Mouse (Mus musculus) leukemia stem cell, adult 10-12 weeks (primary cell): ENCODE measurements around the gene Vmn1r180. TPM values are rescaled to one million over a fixed set of nuclear protein-coding genes. Genes with fewer than 3 reads are reported as not detected.

Experiments
- polyA plus RNA-seq: library from polyadenylated mRNA; stranded (reverse); fragments of >175 nt; gene quantifications from 2 replicates; pipeline ENCODE4 v1.2.3, GENCODE M21; 2012; ENCODE audit warnings: low replicate concordance

Gene Vmn1r180
- not detected in 2 replicates for polyA plus RNA-seq

DNA sequence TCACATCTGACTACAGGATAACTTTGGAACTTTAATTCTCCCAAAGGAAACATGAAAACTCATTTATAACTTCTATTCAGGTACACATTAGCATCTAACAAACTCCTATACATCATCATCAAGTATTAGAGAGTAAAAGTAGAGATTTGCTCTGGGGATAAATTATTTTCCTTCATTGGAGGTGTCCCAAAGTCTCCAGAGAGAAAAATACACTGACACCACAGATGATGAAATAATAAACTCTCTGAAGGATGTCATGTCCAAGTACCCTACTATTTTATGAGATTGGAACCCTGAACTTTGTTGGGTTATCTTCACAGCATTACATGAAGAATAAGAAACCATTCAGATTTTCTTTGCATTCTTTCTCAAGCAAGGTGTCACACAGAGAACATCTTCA lies at the start of gene Vmn1r180:
TSS of gene Vmn1r180 (plus strand) at position 301 of the 400 bp plus-strand sequence.

GRCm38 (mm10) chr7:23926678-23927077 lies 23.8 kb upstream of the Vmn1r180 start, which contains the start of gene Vmn1r179:
Gene Vmn1r179 (plus strand): TSS chr7:23926978.

GRCm38 (mm10) chr7:23974315-23974714 lies 23.9 kb downstream of the Vmn1r180 start, which contains the start of gene Vmn1r181:
Gene Vmn1r181 (plus strand): TSS chr7:23974615.

GRCm38 (mm10) chr7:24001391-24001790 lies 51.0 kb downstream of the Vmn1r180 start, which contains the start of gene V1rd19:
Gene V1rd19 (plus strand): TSS chr7:24001691.

Other genes starting within 250 kb of the Vmn1r180 start
- not detected in 2 replicates for gene Vmn1r173, start 249.9 kb upstream of the Vmn1r180 start, polyA plus RNA-seq
- not detected in 2 replicates for gene Vmn1r174, start 198.4 kb upstream of the Vmn1r180 start, polyA plus RNA-seq
- gene Vmn1r175, start 140.0 kb upstream of the Vmn1r180 start, polyA plus RNA-seq: not detected in 2 replicates
- gene Vmn1r176, start 113.3 kb upstream of the Vmn1r180 start, polyA plus RNA-seq: not detected in 2 replicates
- not detected in 2 replicates for gene Vmn1r177, start 84.2 kb upstream of the Vmn1r180 start, polyA plus RNA-seq
- gene Vmn1r178, start 58.6 kb upstream of the Vmn1r180 start, polyA plus RNA-seq: not detected in 2 replicates
- not detected in 2 replicates for gene Vmn1r179, start 23.7 kb upstream of the Vmn1r180 start, polyA plus RNA-seq
- not detected in 2 replicates for gene Vmn1r181, start 24.0 kb downstream of the Vmn1r180 start, polyA plus RNA-seq
- not detected in 2 replicates for gene V1rd19, start 51.1 kb downstream of the Vmn1r180 start, polyA plus RNA-seq
- gene Vmn1r183, start 102.6 kb downstream of the Vmn1r180 start, polyA plus RNA-seq: 0.02 TPM in 1 of 2 replicates, not detected in the other
- gene Zfp180, start 131.3 kb downstream of the Vmn1r180 start, polyA plus RNA-seq: 7.8 and 16.9 TPM in 2 replicates
- gene Zfp112, start 161.7 kb downstream of the Vmn1r180 start, polyA plus RNA-seq: 0.11 and 0.33 TPM in 2 replicates
- gene Zfp235, start 183.5 kb downstream of the Vmn1r180 start, polyA plus RNA-seq: 0.20 and 0.44 TPM in 2 replicates
- gene Zfp114, start 224.4 kb downstream of the Vmn1r180 start, polyA plus RNA-seq: 0.41 TPM in 1 of 2 replicates, not detected in the other